Mouse (Mus musculus) testis, adult 2 months (tissue): ENCODE results near the gene Slc16a5.

ENCODE experiments used
- CTCF ChIP-seq: fragments of 200-500 bp; IDR thresholded peaks from 2 replicates; pipeline ENCODE4 v1.5.1; 2012; ENCODE audit warnings: low read depth, mild to moderate bottlenecking, inconsistent platforms, low read length, moderate library complexity; ENCODE audit not compliant: control insufficient read depth, insufficient read depth, insufficient replicate concordance
- POLR2A ChIP-seq: fragments of 200-500 bp; IDR thresholded peaks from 2 replicates; pipeline ENCODE4 v1.6.1; 2012; ENCODE audit warnings: low read depth, mild to moderate bottlenecking, inconsistent platforms, low read length, moderate library complexity; ENCODE audit not compliant: control insufficient read depth

DNA sequence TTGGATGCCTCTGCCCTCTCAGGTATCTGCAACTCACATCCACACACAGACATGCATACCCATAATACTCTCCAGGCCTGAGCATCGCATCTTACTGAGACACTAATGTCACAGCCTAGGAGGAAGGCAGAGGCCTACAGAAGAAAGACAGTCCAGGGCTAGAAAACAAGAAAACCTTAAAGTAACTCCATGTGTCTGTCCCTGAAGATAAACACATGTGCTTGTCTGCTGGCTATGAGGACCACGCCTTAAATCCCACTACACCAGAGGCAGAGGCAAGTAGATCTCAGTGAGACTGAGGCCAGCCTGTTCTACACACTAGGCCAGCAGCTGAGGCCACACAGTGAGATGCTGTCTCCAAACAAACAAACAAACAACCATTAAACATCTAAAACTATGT lies 48.8 kb downstream of the Slc16a5 start:
- TF ChIP-seq CTCF (no peak), POLR2A (no peak)
